15 mouse cellular contexts compared by ENCODE assay signal in genomic region chr16:24476911-24477401, GRCm38 (mm10).
DNase-seq lines count a peak whose midpoint lies in the region; ATAC-seq and TF ChIP-seq lines count a peak whose summit lies in the region.
"Had no signal": no experiment of that assay in that cellular context is flagged by ENCODE, and none has a peak within 500 bp of the region (broad histone marks: within the 10 kb centered on the region; RNA-seq: fewer than 3 reads in every experiment).

No protein-coding gene starts in this region.

- WGBS in liver, embryonic 12.5 days (ENCODE audit: insufficient replicate concordance), result 25% methylated on average over 3 of the region's 3 CpGs
- 20% methylated on average over 3 of the region's 3 CpGs for WGBS in stomach, embryonic 14.5 days

- H3K4me1 ChIP-seq in liver, embryonic 12.5 days, result peaks cover 11% of the 10 kb centered on the region
- peaks cover 35% of the 10 kb centered on the region for H3K4me1 ChIP-seq in stomach, embryonic 14.5 days (ENCODE audit: control insufficient read depth, insufficient read depth, low read length)

- H3K9ac ChIP-seq in liver, embryonic 12.5 days, result no peak overlapping the region
- H3K9ac ChIP-seq in stomach, embryonic 14.5 days (replicated peaks; ENCODE audit: low read depth, low read length), result no peak overlapping the region
- H3K9ac ChIP-seq: hindbrain, embryonic 14.5 days; neural tube, embryonic 12.5 days had no signal

- intact Hi-C loops in gastrocnemius, adult 2 months (cut with DNase I), result no loop called here
- intact Hi-C loops in left cerebral cortex, postnatal 10 days (cut with DNase I), result no loop called here

- H3K27me3 ChIP-seq in liver, embryonic 12.5 days (replicated peaks), result no peaks in the 10 kb centered on the region
- no peaks in the 10 kb centered on the region for H3K27me3 ChIP-seq in stomach, embryonic 14.5 days (ENCODE audit: control insufficient read depth, insufficient read depth, low read length)
- H3K27me3 ChIP-seq: neural tube, embryonic 12.5 days had no signal

- no peaks in the 10 kb centered on the region for H3K36me3 ChIP-seq in liver, embryonic 12.5 days
- H3K36me3 ChIP-seq in stomach, embryonic 14.5 days (ENCODE audit: control insufficient read depth, insufficient read depth, low read length), result no peaks in the 10 kb centered on the region; the same call in 1 of the 2 replicates
- H3K36me3 ChIP-seq: G1E; neural tube, embryonic 12.5 days had no signal

- no peak for TF ChIP-seq CTCF in gastrocnemius, adult 2 months (IDR thresholded peaks at IDR 0.05)

- ATAC-seq in liver, embryonic 12.5 days, result peak; percentile 40; the same call in 1 of the 2 replicates
- ATAC-seq in stomach, embryonic 14.5 days (ENCODE audit: insufficient number of reproducible peaks, insufficient read depth, low FRiP score, low read depth), result peak; percentile 73
- ATAC-seq in inflammation-experienced regulatory T-cells, adult 6 months, result no peak

- H3K27ac ChIP-seq in gastrocnemius, adult 2 months, result peak overlapping the region; percentile 88
- 0 out of 2 replicates have a peak overlapping the region, but pooled peaks have one; percentile 8 for H3K27ac ChIP-seq in liver, embryonic 12.5 days
- H3K27ac ChIP-seq in stomach, embryonic 14.5 days (ENCODE audit: low read length), result no peak overlapping the region
- H3K27ac ChIP-seq: hindbrain, embryonic 14.5 days; neural tube, embryonic 12.5 days had no signal

- peak overlapping the region; percentile 38 for H3K4me3 ChIP-seq in gastrocnemius, adult 2 months
- no peak overlapping the region for H3K4me3 ChIP-seq in liver, embryonic 12.5 days
- H3K4me3 ChIP-seq in stomach, embryonic 14.5 days (ENCODE audit: low read depth, low read length), result no peak overlapping the region
- H3K4me3 ChIP-seq: megakaryocyte, embryonic 14.5 days; neural tube, embryonic 12.5 days had no signal

- H3K9me3 ChIP-seq in liver, embryonic 12.5 days (replicated peaks), result no peaks in the 10 kb centered on the region
- H3K9me3 ChIP-seq in stomach, embryonic 14.5 days (ENCODE audit: control insufficient read depth, low read depth, low read length), result no peaks in the 10 kb centered on the region
- H3K9me3 ChIP-seq: megakaryocyte, embryonic 14.5 days; neural tube, embryonic 12.5 days had no signal

- DNase-seq in gastrocnemius, adult 2 months, result peak; percentile 34
- no peak for DNase-seq in gastrocnemius, postnatal 10 days
- DNase-seq in liver, result no peak
- peak; percentile 63 to 79 for DNase-seq in kidney, adult 8-10 months
- no peak for DNase-seq in left cerebral cortex, postnatal 10 days (ENCODE audit: extremely low spot score in 1 of 2, low spot score in 2 of 2)
- DNase-seq: cerebellum, postnatal 36 days; layer of hippocampus, postnatal 36 days; right cerebral cortex, adult 18-20 months had no signal

- no peak overlapping the region for H3K4me2 ChIP-seq in liver, embryonic 12.5 days
- no peak overlapping the region for H3K4me2 ChIP-seq in stomach, embryonic 14.5 days (replicated peaks; ENCODE audit: low read depth, low read length)
- H3K4me2 ChIP-seq: hindbrain, embryonic 14.5 days; neural tube, embryonic 12.5 days had no signal

Comparison
In these comparisons a context has a peak if more than half of its experiments do, and no peak if none do; other contexts are left out.
1. DNase-seq: peak in gastrocnemius, adult 2 months (single experiment) and kidney, adult 8-10 months (2 of 2); none in gastrocnemius, postnatal 10 days (single experiment), liver (single experiment) and left cerebral cortex, postnatal 10 days (0 of 2).